Mouse (Mus musculus): ENCODE results near the gene Mdfic. TPM values are rescaled to one million over a fixed set of nuclear protein-coding genes. Genes with fewer than 3 reads are reported as not detected.

Mdfic gene
- total RNA-seq, 1 experiment from 2014 or later, result 10.7 TPM

GRCm38 (mm10) chr6:15770128-15770527, 49.7 kb downstream of the Mdfic start:
- ATAC-seq (ENCODE audit: extremely low read depth, insufficient number of reproducible peaks, low FRiP score, poor library complexity, severe bottlenecking), result no peak

GRCm38 (mm10) chr6:15777070-15777469, 56.6 kb downstream of the Mdfic start:
- no peak for ATAC-seq (ENCODE audit: extremely low read depth, insufficient number of reproducible peaks, low FRiP score, poor library complexity, severe bottlenecking)

- ATAC-seq (ENCODE audit: extremely low read depth, insufficient number of reproducible peaks, low FRiP score, poor library complexity, severe bottlenecking), result no peak
Measured at GRCm38 (mm10) chr6:15780127-15780526, 59.7 kb downstream of the Mdfic start.

- ATAC-seq (ENCODE audit: extremely low read depth, insufficient number of reproducible peaks, low FRiP score, poor library complexity, severe bottlenecking), result no peak
Measured at GRCm38 (mm10) chr6:15780688-15781087, 60.2 kb downstream of the Mdfic start.

- peak; percentile 86 for ATAC-seq (ENCODE audit: extremely low read depth, insufficient number of reproducible peaks, low FRiP score, poor library complexity, severe bottlenecking)
Measured at GRCm38 (mm10) chr6:15789523-15790500, 69.4 kb downstream of the Mdfic start.

GRCm38 (mm10) chr6:15792680-15793601, 72.5 kb downstream of the Mdfic start:
- ATAC-seq (ENCODE audit: extremely low read depth, insufficient number of reproducible peaks, low FRiP score, poor library complexity, severe bottlenecking), result peak; percentile 63

- ATAC-seq (ENCODE audit: extremely low read depth, insufficient number of reproducible peaks, low FRiP score, poor library complexity, severe bottlenecking), result no peak; the same call in 1 of the 2 replicates
Measured at GRCm38 (mm10) chr6:15793602-15794345, 73.3 kb downstream of the Mdfic start.

- ATAC-seq (ENCODE audit: extremely low read depth, insufficient number of reproducible peaks, low FRiP score, poor library complexity, severe bottlenecking), result no peak
Measured at GRCm38 (mm10) chr6:15794801-15795200, 74.3 kb downstream of the Mdfic start.

- no peak for ATAC-seq (ENCODE audit: extremely low read depth, insufficient number of reproducible peaks, low FRiP score, poor library complexity, severe bottlenecking)
Measured at GRCm38 (mm10) chr6:15807382-15807781, 86.9 kb downstream of the Mdfic start.

- ATAC-seq (ENCODE audit: extremely low read depth, insufficient number of reproducible peaks, low FRiP score, poor library complexity, severe bottlenecking), result no peak
Measured at GRCm38 (mm10) chr6:15825236-15825635, 104.8 kb downstream of the Mdfic start.

GRCm38 (mm10) chr6:15829812-15830211, 109.4 kb downstream of the Mdfic start:
- no peak for ATAC-seq (ENCODE audit: extremely low read depth, insufficient number of reproducible peaks, low FRiP score, poor library complexity, severe bottlenecking)

- no peak for ATAC-seq (ENCODE audit: extremely low read depth, insufficient number of reproducible peaks, low FRiP score, poor library complexity, severe bottlenecking)
Measured at GRCm38 (mm10) chr6:15830651-15831050, 110.2 kb downstream of the Mdfic start.

GRCm38 (mm10) chr6:15837695-15838094, 117.2 kb downstream of the Mdfic start:
- no peak for ATAC-seq (ENCODE audit: extremely low read depth, insufficient number of reproducible peaks, low FRiP score, poor library complexity, severe bottlenecking)

- no peak for ATAC-seq (ENCODE audit: extremely low read depth, insufficient number of reproducible peaks, low FRiP score, poor library complexity, severe bottlenecking)
Measured at GRCm38 (mm10) chr6:15839831-15840230, 119.4 kb downstream of the Mdfic start.

- ATAC-seq (ENCODE audit: extremely low read depth, insufficient number of reproducible peaks, low FRiP score, poor library complexity, severe bottlenecking), result no peak
Measured at GRCm38 (mm10) chr6:15840429-15840828, 120.0 kb downstream of the Mdfic start.

GRCm38 (mm10) chr6:15841476-15842209, 121.2 kb downstream of the Mdfic start:
- ATAC-seq (ENCODE audit: extremely low read depth, insufficient number of reproducible peaks, low FRiP score, poor library complexity, severe bottlenecking), result peak; percentile 94

- no peak for ATAC-seq (ENCODE audit: extremely low read depth, insufficient number of reproducible peaks, low FRiP score, poor library complexity, severe bottlenecking)
Measured at GRCm38 (mm10) chr6:15843295-15843694, 122.8 kb downstream of the Mdfic start.

GRCm38 (mm10) chr6:15845711-15846342, 125.4 kb downstream of the Mdfic start:
- peak; percentile 76 for ATAC-seq (ENCODE audit: extremely low read depth, insufficient number of reproducible peaks, low FRiP score, poor library complexity, severe bottlenecking)
